Mouse (Mus musculus): ENCODE data around the gene Zp2. TPM values are rescaled to one million over a fixed set of nuclear protein-coding genes. Genes with fewer than 3 reads are reported as not detected.

Gene Zp2
- total RNA-seq, 1 experiment from 2014 or later, result not detected

DNA sequence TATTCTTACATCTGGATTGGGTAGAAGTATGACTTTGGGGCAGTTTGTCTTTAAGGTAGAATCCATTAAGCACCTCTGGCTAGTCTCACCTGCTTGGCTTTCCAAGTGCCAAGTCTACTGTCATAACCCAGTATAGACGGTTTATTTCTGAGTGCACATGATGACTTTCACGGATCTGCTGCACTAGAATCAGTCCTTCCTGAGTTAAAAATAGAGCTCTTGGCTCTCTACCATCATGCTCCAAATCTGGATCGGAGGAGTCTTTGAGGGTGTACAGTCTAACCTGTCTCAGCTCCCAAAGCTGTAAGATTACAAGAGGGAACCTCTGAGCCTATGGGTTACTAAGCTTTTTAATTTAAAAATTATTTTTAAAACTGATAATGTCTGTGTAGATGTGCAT, 50.9 kb downstream of the Zp2 start:
- no peak for ATAC-seq (replicated peaks; ENCODE audit: insufficient number of reproducible peaks, low FRiP score, low TSS enrichment, poor library complexity, severe bottlenecking)

DNA sequence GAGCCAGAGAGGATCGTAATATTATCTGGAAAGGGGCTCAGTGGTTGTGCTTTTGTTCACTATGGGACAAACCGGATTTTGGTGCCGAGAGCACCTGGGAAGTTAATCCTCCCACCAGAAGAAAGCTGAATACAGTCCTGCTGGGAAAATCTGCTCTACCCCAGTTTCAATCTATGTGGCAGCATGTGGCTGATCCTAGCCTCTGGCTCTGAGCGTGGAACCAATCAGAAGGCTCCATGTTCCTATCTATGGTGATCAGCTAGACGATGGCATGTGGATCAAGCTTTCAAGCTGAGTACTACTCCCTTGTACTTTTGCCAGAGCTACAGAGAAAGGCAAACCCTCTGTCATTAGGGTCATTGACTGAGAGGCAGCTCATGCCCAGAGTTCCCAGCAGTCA, 52.1 kb downstream of the Zp2 start:
- ATAC-seq (replicated peaks; ENCODE audit: insufficient number of reproducible peaks, low FRiP score, low TSS enrichment, poor library complexity, severe bottlenecking), result no peak

DNA sequence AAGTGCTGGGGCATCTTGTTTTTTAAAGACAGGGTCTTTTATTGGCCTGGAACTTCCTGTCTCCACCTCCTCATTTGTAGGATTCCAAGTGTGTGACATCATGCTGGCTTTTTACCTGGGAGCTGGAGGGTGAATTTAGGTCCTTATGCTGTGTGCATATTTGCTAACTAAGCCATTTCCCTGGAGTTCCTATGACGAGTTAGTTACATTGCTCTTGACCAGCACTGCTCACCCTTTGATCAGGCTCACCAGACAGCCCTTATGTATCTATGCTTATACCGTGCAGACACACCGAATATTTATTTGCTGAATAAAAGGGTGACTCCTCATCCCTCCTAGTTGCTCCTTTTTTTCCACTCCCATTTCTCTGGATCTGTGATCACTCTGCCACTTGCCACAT, 64.9 kb downstream of the Zp2 start:
- no peak for ATAC-seq (replicated peaks; ENCODE audit: insufficient number of reproducible peaks, low FRiP score, low TSS enrichment, poor library complexity, severe bottlenecking)

Other genes with a start within 250 kb of the Zp2 start
- gene Lyrm1, start 249.4 kb downstream of the Zp2 start, total RNA-seq (2017), result 4.4 to 8.8 TPM (median 8.6 TPM) in 3 replicates
- gene Dcun1d3, start 249.0 kb downstream of the Zp2 start, total RNA-seq (2017), result 7.1 to 13.6 TPM (median 11.6 TPM) in 3 replicates
- gene Dnah3, start 50.0 kb downstream of the Zp2 start, total RNA-seq (2017), result not detected in 3 replicates
- gene Tmem159, start 42.9 kb downstream of the Zp2 start, total RNA-seq (2017), result 5.2 to 20.5 TPM (median 11.3 TPM) in 3 replicates
- not detected in 3 replicates for gene Anks4b, start 28.6 kb upstream of the Zp2 start, total RNA-seq (2017)
- not detected in 3 replicates for gene Crym, start 56.8 kb upstream of the Zp2 start, total RNA-seq (2017)
- 1.4 TPM in 1 of 3 replicates, not detected in the others for gene Abca14, start 58.7 kb upstream of the Zp2 start, total RNA-seq (2017)
- gene Abca15, start 183.4 kb upstream of the Zp2 start, total RNA-seq (2017), result not detected in 3 replicates

All from monocyte, adult 5-6 weeks (primary cell).